Mouse (Mus musculus): ENCODE measurements around the gene Kcnip3.

GRCm38 (mm10) chr2:127437697-127438096 is 84.2 kb downstream of the Kcnip3 start:
- TF ChIP-seq POLR2A (IDR thresholded peaks at IDR 0.05; ENCODE audit: low read depth, low read length) (no peak), CTCF (conservative IDR thresholded peaks at IDR 0.05; ENCODE audit: insufficient read depth, insufficient read length, low read depth, low read length) (no peak)
